Mouse (Mus musculus) kidney, embryonic 16.5 days (tissue): ENCODE results near the gene Drc1. TPM values are rescaled to one million over a fixed set of nuclear protein-coding genes. Genes with fewer than 3 reads are reported as not detected.

ENCODE experiments used
- ATAC-seq: fragments of 200-750 bp; cut with Nextera tagmentation; 2 replicates; pipeline ENCODE4 v1.8.0; 2017; ENCODE audit warnings: moderate TSS enrichment; ENCODE audit not compliant: low FRiP score, low TSS enrichment
- H3K27ac ChIP-seq: fragments of 300-500 bp; sonication (generic); 2 replicates; pipeline ENCODE4 v1.5.1; 2014; ENCODE audit warnings: low read length
- H3K27me3 ChIP-seq: fragments of 300-500 bp; sonication (generic); 2 replicates; pipeline ENCODE4 v1.6.1; 2014; ENCODE audit warnings: low read length, control low read depth, mixed read lengths; ENCODE audit not compliant: insufficient read depth
- H3K36me3 ChIP-seq: fragments of 300-500 bp; sonication (generic); 2 replicates; pipeline ENCODE4 v1.6.1; 2014; ENCODE audit warnings: low read length, control low read depth, mixed read lengths; ENCODE audit not compliant: insufficient read depth
- H3K4me1 ChIP-seq: fragments of 300-500 bp; sonication (generic); 2 replicates; pipeline ENCODE4 v1.6.1; 2014; ENCODE audit warnings: low read length, control low read depth, mixed read lengths; ENCODE audit not compliant: insufficient read depth
- H3K4me2 ChIP-seq: fragments of 300-500 bp; sonication (generic); replicated peaks from 2 replicates; pipeline ENCODE4 v1.6.1; 2014; ENCODE audit warnings: low read depth, low read length
- H3K4me3 ChIP-seq: fragments of 300-500 bp; sonication (generic); 2 replicates; pipeline ENCODE4 v1.5.1; 2014; ENCODE audit warnings: mild to moderate bottlenecking, low read length
- H3K9ac ChIP-seq: fragments of 300-500 bp; sonication (generic); replicated peaks from 2 replicates; pipeline ENCODE4 v1.6.1; 2014; ENCODE audit warnings: low read length
- H3K9me3 ChIP-seq: fragments of 300-500 bp; sonication (generic); 2 replicates; pipeline ENCODE4 v1.6.1; 2016; ENCODE audit warnings: low read length, control low read depth
- WGBS: fragments of 180-500 bp; shearing (Covaris S2); extraction: QIAGEN DNeasy Blood & Tissue Kit; methylation state at CpG from one replicate; pipeline ENCODE4 v1.1.7; 2014; 5-methylcytosine and 5-hydroxymethylcytosine counted together
- polyA plus RNA-seq: library from polyadenylated mRNA; unstranded; fragments of >200 nt; fragmentation: Nextera tagmentation; extraction: Ambion mirVana; gene quantifications from 2 replicates; pipeline ENCODE4 v1.2.1, GENCODE M21; 2015

The Drc1 gene
- polyA plus RNA-seq, result 0.16 and 0.49 TPM in 2 replicates

GRCm38 (mm10) chr5:30281291-30281732 lies at the start of gene Drc1:
TSS of gene Drc1 (plus strand) at chr5:30281388.
- H3K4me1 ChIP-seq, result peaks cover 3% of the 10 kb centered on the region; the same call in 1 of the 2 replicates
- H3K9ac ChIP-seq, result no peak within 1 kb of the TSS; the same call in 1 of the 2 replicates
- H3K9me3 ChIP-seq, result peaks cover 10% of the 10 kb centered on the region; the same call in 1 of the 2 replicates
- H3K27ac ChIP-seq, result no peak within 1 kb of the TSS
- no peaks in the 10 kb centered on the region for H3K27me3 ChIP-seq
- WGBS, result 2% methylated on average over 26 of the region's 26 CpGs
- peak within 1 kb of the TSS; percentile 44 for H3K4me3 ChIP-seq
- peak; percentile 73; the same call in 1 of the 2 replicates for ATAC-seq
- H3K36me3 ChIP-seq, result no peaks in the 10 kb centered on the region
- H3K4me2 ChIP-seq, result peak within 1 kb of the TSS; percentile 63

GRCm38 (mm10) chr5:30231891-30232270 lies 49.3 kb upstream of the Drc1 start:
- Histone ChIP-seq H3K9me3 (peaks cover 11% of the 10 kb centered on the region), H3K36me3 (peaks cover 11% of the 10 kb centered on the region; the same call in 1 of the 2 replicates), H3K4me2 (peak overlapping the region; percentile 80), H3K27me3 (no peaks in the 10 kb centered on the region), H3K4me1 (peaks cover 21% of the 10 kb centered on the region), H3K9ac (peak overlapping the region; percentile 78), H3K4me3 (peak overlapping the region; percentile 86), H3K27ac (peak overlapping the region; percentile 84)
- 34% methylated on average over 16 of the region's 16 CpGs for WGBS
- ATAC-seq, result no peak; the same call in 1 of the 2 replicates

GRCm38 (mm10) chr5:30232271-30232971 lies 48.8 kb upstream of the Drc1 start, which contains the start of gene Selenoi:
TSS of gene Selenoi (plus strand) at chr5:30232581.
- Histone ChIP-seq H3K27ac (peak within 1 kb of the TSS; percentile 86), H3K4me3 (peak within 1 kb of the TSS; percentile 86), H3K27me3 (no peaks in the 10 kb centered on the region), H3K9me3 (peaks cover 11% of the 10 kb centered on the region), H3K9ac (peak within 1 kb of the TSS; percentile 82), H3K36me3 (peaks cover 11% of the 10 kb centered on the region; the same call in 1 of the 2 replicates), H3K4me1 (peaks cover 21% of the 10 kb centered on the region), H3K4me2 (peak within 1 kb of the TSS; percentile 80)
- peak; percentile 100 for ATAC-seq
- WGBS, result 2% methylated on average over 71 of the region's 71 CpGs

- Histone ChIP-seq H3K4me3 (peak overlapping the region; percentile 86), H3K4me2 (peak overlapping the region; percentile 80), H3K36me3 (peaks cover 11% of the 10 kb centered on the region; the same call in 1 of the 2 replicates), H3K27ac (peak overlapping the region; percentile 86), H3K9me3 (peaks cover 11% of the 10 kb centered on the region), H3K27me3 (no peaks in the 10 kb centered on the region), H3K4me1 (peaks cover 21% of the 10 kb centered on the region), H3K9ac (peak overlapping the region; percentile 82)
- ATAC-seq, result no peak
- 2% methylated on average over 15 of the region's 15 CpGs for WGBS
Measured at GRCm38 (mm10) chr5:30233042-30233441, 48.1 kb upstream of the Drc1 start.

- ATAC-seq, result no peak
- H3K27ac ChIP-seq, result no peak overlapping the region
- peak overlapping the region; percentile 9; the same call in 1 of the 2 replicates for H3K4me3 ChIP-seq
- H3K9me3 ChIP-seq, result peaks cover 11% of the 10 kb centered on the region
- peaks cover 21% of the 10 kb centered on the region for H3K4me1 ChIP-seq
- H3K27me3 ChIP-seq, result no peaks in the 10 kb centered on the region
- peaks cover 11% of the 10 kb centered on the region; the same call in 1 of the 2 replicates for H3K36me3 ChIP-seq
- WGBS, result 54% methylated on average over 8 of the region's 8 CpGs
- H3K4me2 ChIP-seq, result peak overlapping the region; percentile 80
- 0 out of 2 replicates have a peak overlapping the region, but pooled peaks have one; percentile 32 for H3K9ac ChIP-seq
Measured at GRCm38 (mm10) chr5:30233979-30234378, 47.2 kb upstream of the Drc1 start.

GRCm38 (mm10) chr5:30235641-30236126 lies 45.5 kb upstream of the Drc1 start:
- no peak overlapping the region for H3K27ac ChIP-seq
- WGBS, result 75% methylated on average over 2 of the region's 2 CpGs
- no peak for ATAC-seq

GRCm38 (mm10) chr5:30238533-30238932 lies 42.7 kb upstream of the Drc1 start:
- Histone ChIP-seq H3K9me3 (no peaks in the 10 kb centered on the region), H3K36me3 (no peaks in the 10 kb centered on the region), H3K27me3 (no peaks in the 10 kb centered on the region), H3K9ac (no peak overlapping the region), H3K4me3 (no peak overlapping the region), H3K4me1 (peaks cover 15% of the 10 kb centered on the region), H3K27ac (no peak overlapping the region), H3K4me2 (no peak overlapping the region)
- no peak for ATAC-seq
- 87% methylated on average over 5 of the region's 5 CpGs for WGBS

More at GRCm38 (mm10) chr5:30235641-30236126, 45.5 kb upstream of the Drc1 start:
- no peak overlapping the region for H3K4me3 ChIP-seq
- peaks cover 21% of the 10 kb centered on the region for H3K4me1 ChIP-seq
- H3K9ac ChIP-seq, result no peak overlapping the region
- H3K9me3 ChIP-seq, result peaks cover 3% of the 10 kb centered on the region; the same call in 1 of the 2 replicates
- no peaks in the 10 kb centered on the region for H3K27me3 ChIP-seq
- H3K36me3 ChIP-seq, result peaks cover 3% of the 10 kb centered on the region; the same call in 1 of the 2 replicates
- H3K4me2 ChIP-seq, result no peak overlapping the region

GRCm38 (mm10) chr5:30240552-30240951 lies 40.6 kb upstream of the Drc1 start:
- 86% methylated on average over 7 of the region's 7 CpGs for WGBS

GRCm38 (mm10) chr5:30242410-30242809 lies 38.8 kb upstream of the Drc1 start:
- Histone ChIP-seq H3K9ac (no peak overlapping the region), H3K4me1 (peaks cover 13% of the 10 kb centered on the region), H3K27me3 (no peaks in the 10 kb centered on the region), H3K9me3 (no peaks in the 10 kb centered on the region), H3K4me2 (no peak overlapping the region), H3K36me3 (no peaks in the 10 kb centered on the region), H3K4me3 (no peak overlapping the region), H3K27ac (no peak overlapping the region)
- WGBS, result 10% methylated on average over 1 of the region's 1 CpGs
- ATAC-seq, result no peak

More at GRCm38 (mm10) chr5:30240552-30240951, 40.6 kb upstream of the Drc1 start:
- Histone ChIP-seq H3K9me3 (no peaks in the 10 kb centered on the region), H3K4me3 (no peak overlapping the region), H3K9ac (no peak overlapping the region), H3K4me2 (no peak overlapping the region), H3K4me1 (peaks cover 13% of the 10 kb centered on the region), H3K27ac (no peak overlapping the region), H3K27me3 (no peaks in the 10 kb centered on the region), H3K36me3 (no peaks in the 10 kb centered on the region)
- ATAC-seq, result no peak
